Mouse (Mus musculus) small intestine, adult 2 months (tissue): ENCODE data around the gene Tmem231. TPM values are rescaled to one million over a fixed set of nuclear protein-coding genes. Genes with fewer than 3 reads are reported as not detected.

ENCODE experiments used
- H3K27ac ChIP-seq: fragments of 200-500 bp; 2 replicates; pipeline ENCODE4 v1.5.1; 2012; ENCODE audit warnings: low read depth, low read length, control low read depth, inconsistent platforms; ENCODE audit not compliant: insufficient read depth
- H3K27me3 ChIP-seq: fragments of 200-500 bp; 2 replicates; pipeline ENCODE4 v1.6.1; 2012; ENCODE audit warnings: mild to moderate bottlenecking, moderate library complexity, low read length, inconsistent platforms; ENCODE audit not compliant: control insufficient read depth, insufficient read depth
- H3K36me3 ChIP-seq: fragments of 200-500 bp; 2 replicates; pipeline ENCODE4 v1.6.1; 2012; ENCODE audit warnings: mild to moderate bottlenecking, low read length, control low read depth, inconsistent platforms; ENCODE audit not compliant: control insufficient read depth, insufficient read depth
- H3K4me1 ChIP-seq: fragments of 200-500 bp; 2 replicates; pipeline ENCODE4 v1.6.1; 2012; ENCODE audit warnings: low read length, inconsistent platforms, mixed read lengths; ENCODE audit not compliant: control insufficient read depth, insufficient read depth, insufficient read length
- H3K4me3 ChIP-seq: fragments of 200-500 bp; 2 replicates; pipeline ENCODE4 v1.5.1; 2012; ENCODE audit warnings: low read depth, mild to moderate bottlenecking, control low read depth, inconsistent platforms, low read length, moderate library complexity
- CTCF ChIP-seq: fragments of 200-500 bp; IDR thresholded peaks from 2 replicates; pipeline ENCODE4 v1.5.1; 2012; ENCODE audit warnings: low read depth, mild to moderate bottlenecking, control low read depth, inconsistent platforms, low read length, moderate library complexity, mixed read lengths; ENCODE audit not compliant: insufficient replicate concordance, insufficient read length; ENCODE audit errors: extremely low read depth
- POLR2A ChIP-seq: fragments of 200-500 bp; IDR thresholded peaks from 2 replicates; pipeline ENCODE4 v1.6.1; 2012; ENCODE audit warnings: low read depth, mild to moderate bottlenecking, control low read depth, inconsistent platforms, low read length, moderate library complexity
- WGBS: fragments of 180-500 bp; shearing (Covaris S2); methylation state at CpG from one replicate; pipeline ENCODE4 v1.1.7; 2018; 5-methylcytosine and 5-hydroxymethylcytosine counted together
- polyA plus RNA-seq: library from polyadenylated mRNA; depleted of rRNA; stranded (reverse); fragments of >200 nt; gene quantifications from 2 replicates; pipeline ENCODE4 v1.2.3, GENCODE M21; 2012

Gene Tmem231
- polyA plus RNA-seq, 1 experiment, result 1.5 TPM

- WGBS, result 75% methylated on average over 15 of the region's 15 CpGs
- no peak overlapping the region for H3K27ac ChIP-seq
Observed at GRCm38 (mm10) chr8:111960591-111961321, 27.1 kb upstream of the Tmem231 start.

GRCm38 (mm10) chr8:111957231-111957630, 23.6 kb upstream of the Tmem231 start:
- Histone ChIP-seq H3K36me3 (peaks cover 24% of the 10 kb centered on the region), H3K4me3 (no peak overlapping the region), H3K27ac (no peak overlapping the region), H3K4me1 (0 out of 2 replicates have a peak, but pooled peaks cover 2% of the 10 kb centered on the region), H3K27me3 (no peaks in the 10 kb centered on the region)
- TF ChIP-seq POLR2A, result no peak
- no peak for TF ChIP-seq CTCF
- 93% methylated on average over 2 of the region's 2 CpGs for WGBS

More at GRCm38 (mm10) chr8:111960591-111961321, 27.1 kb upstream of the Tmem231 start:
- TF ChIP-seq POLR2A (no peak), CTCF (no peak)
- H3K4me1 ChIP-seq, result no peaks in the 10 kb centered on the region
- H3K4me3 ChIP-seq, result no peak overlapping the region
- H3K36me3 ChIP-seq, result peaks cover 7% of the 10 kb centered on the region; the same call in 1 of the 2 replicates
- no peaks in the 10 kb centered on the region for H3K27me3 ChIP-seq

GRCm38 (mm10) chr8:111955879-111956278, 22.2 kb upstream of the Tmem231 start:
- TF ChIP-seq CTCF, result no peak
- TF ChIP-seq POLR2A, result no peak
- peaks cover 33% of the 10 kb centered on the region for H3K36me3 ChIP-seq
- 72% methylated on average over 5 of the region's 5 CpGs for WGBS

GRCm38 (mm10) chr8:111954844-111955594, 21.3 kb upstream of the Tmem231 start:
- Histone ChIP-seq H3K4me1 (0 out of 2 replicates have a peak, but pooled peaks cover 2% of the 10 kb centered on the region), H3K4me3 (no peak overlapping the region), H3K36me3 (peaks cover 33% of the 10 kb centered on the region), H3K27me3 (no peaks in the 10 kb centered on the region), H3K27ac (no peak overlapping the region)
- 45% methylated on average over 4 of the region's 4 CpGs for WGBS
- TF ChIP-seq CTCF, result no peak
- TF ChIP-seq POLR2A, result no peak

More at GRCm38 (mm10) chr8:111955879-111956278, 22.2 kb upstream of the Tmem231 start:
- no peak overlapping the region for H3K4me3 ChIP-seq
- 0 out of 2 replicates have a peak, but pooled peaks cover 2% of the 10 kb centered on the region for H3K4me1 ChIP-seq
- no peaks in the 10 kb centered on the region for H3K27me3 ChIP-seq
- no peak overlapping the region for H3K27ac ChIP-seq

DNA sequence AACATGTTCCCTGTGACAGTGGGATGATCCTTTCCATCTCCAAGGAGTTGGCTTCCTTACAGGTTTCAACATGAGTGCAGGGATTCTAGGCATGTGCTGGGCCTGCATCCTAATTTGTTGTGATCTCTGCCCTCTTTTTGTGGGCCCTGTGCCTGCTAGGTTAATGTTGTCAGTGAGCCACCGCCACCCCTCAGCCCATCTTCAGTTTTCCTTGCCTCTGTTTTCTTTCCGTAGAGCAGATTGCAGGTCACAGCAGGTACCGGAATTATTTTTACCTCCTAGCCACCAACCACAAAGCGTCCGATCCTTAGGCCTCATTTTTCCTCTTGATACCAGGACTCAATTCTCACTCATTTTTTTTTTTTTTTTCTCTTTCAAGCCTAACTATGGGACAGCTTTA, 18.3 kb upstream of the Tmem231 start:
- Histone ChIP-seq H3K36me3 (peaks cover 45% of the 10 kb centered on the region), H3K4me3 (no peak overlapping the region), H3K27me3 (no peaks in the 10 kb centered on the region), H3K4me1 (0 out of 2 replicates have a peak, but pooled peaks cover 2% of the 10 kb centered on the region), H3K27ac (no peak overlapping the region)
- WGBS, result 91% methylated on average over 5 of the region's 5 CpGs
- TF ChIP-seq CTCF (no peak), POLR2A (no peak)

DNA sequence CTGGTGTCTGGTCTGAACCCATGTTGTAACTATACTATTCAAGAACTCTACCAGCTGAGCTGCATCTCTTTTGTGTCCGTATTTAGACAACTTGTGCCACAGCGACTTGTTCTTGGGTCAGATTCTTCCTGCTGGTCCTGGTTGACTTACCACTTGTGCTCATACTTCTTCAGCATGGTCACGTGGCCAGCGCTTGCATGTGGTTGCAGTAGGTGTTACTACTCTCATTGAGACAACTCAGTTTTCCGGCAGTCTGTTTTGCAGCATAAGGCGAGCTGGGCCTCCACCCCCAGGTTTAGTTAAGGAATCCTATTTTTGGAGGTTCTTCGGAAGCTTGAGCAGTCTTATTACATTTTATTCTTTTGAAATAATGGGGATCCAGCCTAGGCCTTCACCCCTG, 17.6 kb upstream of the Tmem231 start:
- Histone ChIP-seq H3K4me1 (0 out of 2 replicates have a peak, but pooled peaks cover 2% of the 10 kb centered on the region), H3K27me3 (no peaks in the 10 kb centered on the region), H3K36me3 (peaks cover 44% of the 10 kb centered on the region), H3K4me3 (no peak overlapping the region), H3K27ac (no peak overlapping the region)
- TF ChIP-seq CTCF (no peak), POLR2A (no peak)
- 94% methylated on average over 7 of the region's 7 CpGs for WGBS

DNA sequence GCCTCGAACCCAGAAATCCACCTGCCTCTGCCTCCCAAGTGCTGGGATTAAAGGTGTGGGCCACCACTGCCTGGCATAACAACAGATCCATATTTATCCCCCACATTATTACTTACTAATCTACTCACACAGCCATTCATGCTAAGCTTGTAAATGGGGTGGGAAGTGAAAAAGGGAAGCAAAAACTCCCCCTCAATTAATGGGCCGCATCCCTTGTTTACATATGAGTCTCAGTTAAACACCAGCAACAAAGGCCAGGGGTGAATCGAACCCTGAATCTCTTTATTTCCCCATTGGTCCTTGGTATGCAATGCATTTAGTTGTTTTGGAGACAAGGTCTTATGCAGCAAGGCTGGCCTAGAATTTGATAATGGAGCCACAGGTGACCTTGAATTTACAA, 17.2 kb upstream of the Tmem231 start:
- 0 out of 2 replicates have a peak, but pooled peaks cover 2% of the 10 kb centered on the region for H3K4me1 ChIP-seq
- TF ChIP-seq POLR2A (no peak), CTCF (no peak)
- 83% methylated on average over 3 of the region's 3 CpGs for WGBS
- no peak overlapping the region for H3K4me3 ChIP-seq
- no peak overlapping the region for H3K27ac ChIP-seq
- no peaks in the 10 kb centered on the region for H3K27me3 ChIP-seq
- peaks cover 47% of the 10 kb centered on the region for H3K36me3 ChIP-seq
